Mouse (Mus musculus) heart, embryonic 10.5 days (tissue): ENCODE data around the gene Sdf4. TPM values are rescaled to one million over a fixed set of nuclear protein-coding genes. Genes with fewer than 3 reads are reported as not detected.

Source experiments
- DNase-seq: peaks from one replicate; pipeline ENCODE4 v3.0.0-alpha.2; 2017; ENCODE audit warnings: low spot score
- H3K27ac ChIP-seq: fragments of 300-500 bp; sonication (generic); 2 replicates; pipeline ENCODE4 v1.5.1; 2016; ENCODE audit warnings: mild to moderate bottlenecking
- H3K27me3 ChIP-seq: fragments of 300-500 bp; sonication (generic); 2 replicates; pipeline ENCODE4 v1.6.1; 2016; ENCODE audit warnings: mild to moderate bottlenecking; ENCODE audit not compliant: poor library complexity, insufficient read depth, severe bottlenecking
- H3K36me3 ChIP-seq: fragments of 300-500 bp; sonication (generic); 2 replicates; pipeline ENCODE4 v1.6.1; 2016; ENCODE audit warnings: mild to moderate bottlenecking, moderate library complexity
- H3K4me1 ChIP-seq: fragments of 300-500 bp; sonication (generic); 2 replicates; pipeline ENCODE4 v1.6.1; 2016; ENCODE audit warnings: mild to moderate bottlenecking
- H3K4me3 ChIP-seq: fragments of 300-500 bp; sonication (generic); 2 replicates; pipeline ENCODE4 v1.5.1; 2016; ENCODE audit warnings: mild to moderate bottlenecking, moderate library complexity
- H3K9me3 ChIP-seq: fragments of 300-500 bp; sonication (generic); 2 replicates; pipeline ENCODE4 v1.6.1; 2016; ENCODE audit warnings: mild to moderate bottlenecking, moderate library complexity
- WGBS: fragments of 180-500 bp; shearing (Covaris S2); methylation state at CpG from one replicate; pipeline ENCODE4 v1.1.7; 2016; 5-methylcytosine and 5-hydroxymethylcytosine counted together
- polyA plus RNA-seq: library from polyadenylated mRNA; unstranded; fragments of >200 nt; fragmentation: Nextera tagmentation; extraction: Ambion mirVana; gene quantifications from 2 replicates; pipeline ENCODE4 v1.2.1, GENCODE M21; 2016

Gene Sdf4
- 139 and 148 TPM in 2 replicates for polyA plus RNA-seq

GRCm38 (mm10) chr4:155992241-155992905 lies at the start of gene Sdf4, which contains the start of gene B3galt6:
Sdf4 (plus strand) TSS chr4:155992872.
B3galt6 (minus strand) TSS chr4:155992649.
- no peaks in the 10 kb centered on the region for H3K9me3 ChIP-seq
- no peaks in the 10 kb centered on the region for H3K27me3 ChIP-seq
- under 1% methylated on average over 99 of the region's 99 CpGs for WGBS
- peak; percentile 92 for DNase-seq
- peaks cover 24% of the 10 kb centered on the region for H3K36me3 ChIP-seq
- peak within 1 kb of the TSS; percentile 88 for H3K4me3 ChIP-seq
- peaks cover 27% of the 10 kb centered on the region for H3K4me1 ChIP-seq
- H3K27ac ChIP-seq, result peak within 1 kb of the TSS; percentile 98

GRCm38 (mm10) chr4:155943049-155943452 lies 49.6 kb upstream of the Sdf4 start:
- 1% methylated on average over 17 of the region's 17 CpGs for WGBS
- no peaks in the 10 kb centered on the region; the same call in 1 of the 2 replicates for H3K27me3 ChIP-seq
- DNase-seq, result no peak

GRCm38 (mm10) chr4:155943534-155944249 lies 49.0 kb upstream of the Sdf4 start, which contains the start of gene Ube2j2:
Ube2j2 (plus strand) TSS chr4:155943831.
- DNase-seq, result peak; percentile 97
- H3K4me1 ChIP-seq, result peaks cover 15% of the 10 kb centered on the region
- peak within 1 kb of the TSS; percentile 97 for H3K4me3 ChIP-seq
- no peaks in the 10 kb centered on the region; the same call in 1 of the 2 replicates for H3K27me3 ChIP-seq
- H3K27ac ChIP-seq, result peak within 1 kb of the TSS; percentile 94
- no peaks in the 10 kb centered on the region for H3K9me3 ChIP-seq
- peaks cover 28% of the 10 kb centered on the region for H3K36me3 ChIP-seq
- WGBS, result under 1% methylated on average over 85 of the region's 85 CpGs

More at GRCm38 (mm10) chr4:155943049-155943452, 49.6 kb upstream of the Sdf4 start:
- peaks cover 15% of the 10 kb centered on the region for H3K4me1 ChIP-seq
- peaks cover 21% of the 10 kb centered on the region for H3K36me3 ChIP-seq
- H3K9me3 ChIP-seq, result no peaks in the 10 kb centered on the region
- H3K27ac ChIP-seq, result peak overlapping the region; percentile 94
- peak overlapping the region; percentile 97 for H3K4me3 ChIP-seq

- no peaks in the 10 kb centered on the region; the same call in 1 of the 2 replicates for H3K27me3 ChIP-seq
- peak overlapping the region; percentile 97 for H3K4me3 ChIP-seq
- H3K36me3 ChIP-seq, result peaks cover 33% of the 10 kb centered on the region
- H3K27ac ChIP-seq, result peak overlapping the region; percentile 94
- WGBS, result under 1% methylated on average over 17 of the region's 17 CpGs
- no peaks in the 10 kb centered on the region for H3K9me3 ChIP-seq
- no peak for DNase-seq
- H3K4me1 ChIP-seq, result peaks cover 15% of the 10 kb centered on the region
Observed at GRCm38 (mm10) chr4:155944271-155944670, 48.4 kb upstream of the Sdf4 start.

- H3K27me3 ChIP-seq, result no peaks in the 10 kb centered on the region
- peaks cover 62% of the 10 kb centered on the region for H3K36me3 ChIP-seq
- no peak overlapping the region for H3K27ac ChIP-seq
- H3K9me3 ChIP-seq, result no peaks in the 10 kb centered on the region
- H3K4me3 ChIP-seq, result no peak overlapping the region
- no peak for DNase-seq
- peaks cover 15% of the 10 kb centered on the region for H3K4me1 ChIP-seq
Observed at GRCm38 (mm10) chr4:155947094-155947493, 45.6 kb upstream of the Sdf4 start.

- Histone ChIP-seq H3K4me3 (no peak overlapping the region), H3K27ac (no peak overlapping the region), H3K36me3 (peaks cover 80% of the 10 kb centered on the region), H3K4me1 (no peaks in the 10 kb centered on the region), H3K27me3 (no peaks in the 10 kb centered on the region), H3K9me3 (no peaks in the 10 kb centered on the region)
- no peak for DNase-seq
- 93% methylated on average over 6 of the region's 6 CpGs for WGBS
Observed at GRCm38 (mm10) chr4:155955491-155955890, 37.2 kb upstream of the Sdf4 start.

GRCm38 (mm10) chr4:155959275-155959674 lies 33.4 kb upstream of the Sdf4 start:
- Histone ChIP-seq H3K4me1 (peaks cover 23% of the 10 kb centered on the region), H3K27ac (no peak overlapping the region), H3K27me3 (no peaks in the 10 kb centered on the region), H3K9me3 (no peaks in the 10 kb centered on the region), H3K4me3 (no peak overlapping the region), H3K36me3 (peaks cover 53% of the 10 kb centered on the region)
- DNase-seq, result peak; percentile 87
- WGBS, result 13% methylated on average over 5 of the region's 5 CpGs

- Histone ChIP-seq H3K36me3 (peaks cover 43% of the 10 kb centered on the region), H3K4me3 (peak within 1 kb of the TSS; percentile 65), H3K9me3 (no peaks in the 10 kb centered on the region), H3K27me3 (no peaks in the 10 kb centered on the region), H3K4me1 (peaks cover 23% of the 10 kb centered on the region), H3K27ac (peak within 1 kb of the TSS; percentile 81)
- 2% methylated on average over 42 of the region's 42 CpGs for WGBS
- DNase-seq, result peak; percentile 88
Observed at GRCm38 (mm10) chr4:155962167-155962971, 30.3 kb upstream of the Sdf4 start, which contains the start of gene C1qtnf12. C1qtnf12 (plus strand) TSS chr4:155962318.

GRCm38 (mm10) chr4:155963106-155963505 lies 29.6 kb upstream of the Sdf4 start:
- Histone ChIP-seq H3K9me3 (no peaks in the 10 kb centered on the region), H3K36me3 (peaks cover 36% of the 10 kb centered on the region), H3K27me3 (no peaks in the 10 kb centered on the region), H3K4me1 (peaks cover 23% of the 10 kb centered on the region), H3K4me3 (peak overlapping the region; percentile 65), H3K27ac (peak overlapping the region; percentile 81; the same call in 1 of the 2 replicates)
- 52% methylated on average over 7 of the region's 7 CpGs for WGBS
- DNase-seq, result no peak

GRCm38 (mm10) chr4:155964396-155964795 lies 28.3 kb upstream of the Sdf4 start:
- WGBS, result 92% methylated on average over 11 of the region's 11 CpGs

GRCm38 (mm10) chr4:155969043-155969653 lies 23.5 kb upstream of the Sdf4 start:
- 0 out of 2 replicates have a peak, but pooled peaks cover 5% of the 10 kb centered on the region for H3K4me1 ChIP-seq
- peak; percentile 80 for DNase-seq
- H3K27ac ChIP-seq, result peak overlapping the region; percentile 3; the same call in 1 of the 2 replicates
- H3K36me3 ChIP-seq, result peaks cover 21% of the 10 kb centered on the region
- no peaks in the 10 kb centered on the region for H3K27me3 ChIP-seq
- no peak overlapping the region for H3K4me3 ChIP-seq
- no peaks in the 10 kb centered on the region for H3K9me3 ChIP-seq
- 67% methylated on average over 13 of the region's 13 CpGs for WGBS

More at GRCm38 (mm10) chr4:155964396-155964795, 28.3 kb upstream of the Sdf4 start:
- peaks cover 28% of the 10 kb centered on the region for H3K4me1 ChIP-seq
- no peak overlapping the region for H3K4me3 ChIP-seq
- no peak overlapping the region for H3K27ac ChIP-seq
- no peaks in the 10 kb centered on the region for H3K27me3 ChIP-seq
- no peak for DNase-seq
- no peaks in the 10 kb centered on the region for H3K9me3 ChIP-seq
- peaks cover 30% of the 10 kb centered on the region for H3K36me3 ChIP-seq

GRCm38 (mm10) chr4:155970286-155970685 lies 22.4 kb upstream of the Sdf4 start:
- 79% methylated on average over 5 of the region's 5 CpGs for WGBS
- peaks cover 9% of the 10 kb centered on the region for H3K36me3 ChIP-seq
- H3K4me1 ChIP-seq, result 0 out of 2 replicates have a peak, but pooled peaks cover 5% of the 10 kb centered on the region

More at GRCm38 (mm10) chr4:155970286-155970685, 22.4 kb upstream of the Sdf4 start:
- H3K27ac ChIP-seq, result no peak overlapping the region
- no peaks in the 10 kb centered on the region for H3K27me3 ChIP-seq
- no peaks in the 10 kb centered on the region for H3K9me3 ChIP-seq
- H3K4me3 ChIP-seq, result no peak overlapping the region
- DNase-seq, result no peak
